Mouse (Mus musculus): ENCODE data around the gene Cfd. TPM values are rescaled to one million over a fixed set of nuclear protein-coding genes. Genes with fewer than 3 reads are reported as not detected.

The Cfd gene
- polyA plus RNA-seq, 1 experiment from 2014 or later: not detected

GRCm38 (mm10) chr10:79916081-79916480 lies 25.4 kb downstream of the Cfd start:
- H3K27ac ChIP-seq: peak overlapping the region; percentile 79
- 7% methylated on average over 8 of the region's 8 CpGs for WGBS
- peak overlapping the region; percentile 86 for H3K4me3 ChIP-seq
- H3K4me2 ChIP-seq: peak overlapping the region; percentile 77
- H3K9ac ChIP-seq: peak overlapping the region; percentile 99
- H3K4me1 ChIP-seq: peaks cover 46% of the 10 kb centered on the region
- ATAC-seq (replicated peaks): no peak
- no peaks in the 10 kb centered on the region for H3K36me3 ChIP-seq (replicated peaks)
- peaks cover 37% of the 10 kb centered on the region for H3K27me3 ChIP-seq (replicated peaks)
- H3K9me3 ChIP-seq: no peaks in the 10 kb centered on the region

DNA sequence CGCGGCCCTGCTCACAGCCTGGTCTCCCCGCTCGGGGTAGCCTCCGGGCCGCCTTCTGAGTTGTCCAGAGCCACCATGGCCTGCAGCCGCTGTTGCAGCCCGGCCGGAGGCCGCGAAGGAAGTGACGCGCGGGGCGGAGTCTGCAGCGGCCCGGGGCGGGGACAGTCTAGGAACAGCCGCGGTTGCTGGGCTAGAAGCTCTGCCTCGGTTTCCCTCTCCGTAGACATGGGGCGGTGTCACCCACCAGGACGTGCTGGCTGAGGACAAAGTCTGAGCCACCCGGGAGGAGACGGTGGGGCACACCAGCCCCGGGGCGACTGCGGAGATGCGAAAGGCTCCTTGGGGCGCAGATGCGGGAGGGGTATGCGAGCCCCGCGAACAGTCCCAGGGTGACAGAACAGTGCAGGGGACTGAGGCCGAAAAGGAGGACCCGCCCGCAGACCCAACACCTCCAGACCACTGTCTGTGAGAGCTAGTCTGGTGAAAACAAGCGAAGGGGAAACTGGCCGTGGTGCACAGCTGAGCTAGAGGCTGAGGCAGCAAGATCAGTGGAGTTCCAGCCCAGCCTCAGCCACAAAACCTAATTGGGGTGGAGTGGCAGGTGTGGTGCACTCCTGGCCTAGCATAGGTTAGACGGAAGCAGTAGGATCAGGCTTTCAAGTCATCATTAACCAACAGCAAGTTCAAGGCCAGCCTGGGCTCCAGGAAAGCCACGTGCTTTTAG lies 26.3 kb downstream of the Cfd start, which contains the start of gene Kiss1r:
Gene Kiss1r, plus strand, starts transcription at position 164 of the 724 bp plus-strand sequence.
- peak within 1 kb of the TSS; percentile 79 for H3K27ac ChIP-seq
- no peaks in the 10 kb centered on the region for H3K9me3 ChIP-seq
- H3K4me3 ChIP-seq: peak within 1 kb of the TSS; percentile 86
- peaks cover 55% of the 10 kb centered on the region for H3K4me1 ChIP-seq
- peak within 1 kb of the TSS; percentile 77 for H3K4me2 ChIP-seq
- peak; percentile 87 for ATAC-seq (replicated peaks)
- H3K9ac ChIP-seq: peak within 1 kb of the TSS; percentile 99
- peaks cover 45% of the 10 kb centered on the region for H3K27me3 ChIP-seq (replicated peaks)
- H3K36me3 ChIP-seq (replicated peaks): no peaks in the 10 kb centered on the region
- WGBS: 2% methylated on average over 42 of the region's 42 CpGs

DNA sequence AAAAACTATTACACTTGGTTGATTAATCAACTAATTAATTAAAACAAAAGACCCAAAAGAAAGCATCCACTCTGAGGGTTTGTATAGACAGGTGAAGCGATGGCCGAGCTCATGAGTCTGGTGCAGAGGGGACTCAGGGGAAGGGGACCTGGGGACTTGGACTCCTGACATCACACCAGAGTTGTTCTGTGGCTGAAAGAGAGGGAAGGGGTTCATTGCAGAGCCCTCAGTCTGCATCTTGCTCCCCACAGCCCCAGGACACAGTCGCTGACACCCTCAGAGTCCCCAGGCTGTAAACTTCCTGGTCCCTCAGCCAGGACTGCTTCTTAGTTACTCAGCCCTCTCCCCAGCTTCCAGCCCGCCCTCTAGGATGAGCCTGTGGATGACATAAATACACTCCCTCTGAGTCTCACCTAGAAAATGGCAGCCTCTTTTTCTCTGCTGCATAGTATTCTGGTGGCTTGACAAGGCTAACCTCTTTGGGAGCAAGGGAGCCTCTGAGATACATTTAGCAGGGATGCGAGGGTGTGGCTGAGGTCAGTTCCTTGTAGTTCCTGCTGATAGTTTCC lies 27.0 kb downstream of the Cfd start:
- H3K36me3 ChIP-seq (replicated peaks): no peaks in the 10 kb centered on the region
- no peak for ATAC-seq (replicated peaks)
- peak overlapping the region; percentile 86 for H3K4me3 ChIP-seq
- peaks cover 52% of the 10 kb centered on the region for H3K27me3 ChIP-seq (replicated peaks)
- H3K9me3 ChIP-seq: no peaks in the 10 kb centered on the region
- H3K27ac ChIP-seq: no peak overlapping the region
- H3K4me1 ChIP-seq: peaks cover 55% of the 10 kb centered on the region
- H3K9ac ChIP-seq: peak overlapping the region; percentile 99
- H3K4me2 ChIP-seq: peak overlapping the region; percentile 77
- 64% methylated on average over 5 of the region's 5 CpGs for WGBS

DNA sequence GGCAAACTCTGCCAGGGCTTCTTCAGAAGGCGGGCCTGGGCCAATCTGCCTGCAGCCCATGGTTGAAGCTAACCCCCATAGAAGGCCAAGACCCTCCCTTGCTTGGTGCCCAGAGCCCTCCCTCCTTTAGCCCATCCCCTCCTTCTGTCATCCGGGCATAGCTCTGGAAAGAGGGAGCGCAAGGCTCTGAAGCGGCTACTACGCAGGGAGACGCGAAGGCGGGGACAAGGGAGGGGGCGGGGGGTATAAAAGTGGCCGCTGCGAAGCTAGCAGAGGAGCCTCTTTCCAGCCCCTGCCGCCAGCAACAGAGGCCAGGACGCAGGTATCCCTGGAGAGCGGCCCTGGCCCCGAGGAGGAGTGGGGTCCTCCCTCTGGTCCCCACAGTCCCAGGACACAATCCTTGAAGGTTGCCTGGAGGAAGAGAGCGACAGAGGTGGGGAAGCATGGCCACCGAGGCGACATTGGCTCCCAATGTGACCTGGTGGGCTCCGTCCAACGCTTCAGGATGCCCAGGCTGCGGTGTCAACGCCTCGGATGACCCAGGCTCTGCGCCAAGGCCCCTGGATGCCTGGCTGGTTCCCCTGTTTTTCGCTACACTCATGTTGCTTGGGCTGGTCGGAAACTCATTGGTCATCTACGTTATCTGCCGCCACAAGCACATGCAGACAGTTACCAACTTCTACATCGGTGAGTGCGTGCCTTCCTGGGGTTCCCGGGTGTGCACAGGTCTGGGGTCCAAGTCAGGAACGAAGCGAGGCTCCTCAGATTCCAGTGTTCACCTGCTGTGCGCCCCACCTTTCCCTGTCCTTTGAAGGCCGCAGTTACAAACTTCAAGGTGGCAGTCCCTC lies 27.8 kb downstream of the Cfd start:
- no peak overlapping the region for H3K27ac ChIP-seq
- peak overlapping the region; percentile 8; the same call in 1 of the 2 replicates for H3K4me2 ChIP-seq
- no peaks in the 10 kb centered on the region for H3K9me3 ChIP-seq
- H3K9ac ChIP-seq: no peak overlapping the region
- peak overlapping the region; percentile 1; the same call in 1 of the 2 replicates for H3K4me3 ChIP-seq
- ATAC-seq (replicated peaks): no peak
- H3K36me3 ChIP-seq (replicated peaks): no peaks in the 10 kb centered on the region
- WGBS: 6% methylated on average over 34 of the region's 35 CpGs
- peaks cover 60% of the 10 kb centered on the region for H3K27me3 ChIP-seq (replicated peaks)
- peaks cover 53% of the 10 kb centered on the region for H3K4me1 ChIP-seq

- no peak overlapping the region for H3K4me3 ChIP-seq
- H3K36me3 ChIP-seq (replicated peaks): no peaks in the 10 kb centered on the region
- H3K27me3 ChIP-seq (replicated peaks): peaks cover 62% of the 10 kb centered on the region
- H3K27ac ChIP-seq: no peak overlapping the region
- H3K9ac ChIP-seq: no peak overlapping the region
- peaks cover 44% of the 10 kb centered on the region for H3K4me1 ChIP-seq
- WGBS: 3% methylated on average over 21 of the region's 21 CpGs
- no peak for ATAC-seq (replicated peaks)
- H3K4me2 ChIP-seq: no peak overlapping the region
- no peaks in the 10 kb centered on the region for H3K9me3 ChIP-seq
Observed at GRCm38 (mm10) chr10:79919251-79919849, 28.7 kb downstream of the Cfd start.

- H3K27ac ChIP-seq: no peak overlapping the region
- ATAC-seq (replicated peaks): 0 out of 2 replicates have a peak, but pooled peaks have one; percentile 5
- 14% methylated on average over 26 of the region's 26 CpGs for WGBS
- H3K4me3 ChIP-seq: peak overlapping the region; percentile 33
- H3K9ac ChIP-seq: no peak overlapping the region; the same call in 1 of the 2 replicates
- H3K36me3 ChIP-seq (replicated peaks): no peaks in the 10 kb centered on the region
- H3K4me1 ChIP-seq: peaks cover 38% of the 10 kb centered on the region
- peak overlapping the region; percentile 49 for H3K4me2 ChIP-seq
- H3K9me3 ChIP-seq: no peaks in the 10 kb centered on the region
- peaks cover 62% of the 10 kb centered on the region for H3K27me3 ChIP-seq (replicated peaks)
Observed at GRCm38 (mm10) chr10:79920056-79920890, 29.6 kb downstream of the Cfd start.

GRCm38 (mm10) chr10:79920958-79921535 lies 30.4 kb downstream of the Cfd start, which contains the start of gene R3hdm4:
Gene R3hdm4, minus strand, starts transcription at chr10:79921208.
- H3K9ac ChIP-seq: peak within 1 kb of the TSS; percentile 36; the same call in 1 of the 2 replicates
- no peaks in the 10 kb centered on the region for H3K36me3 ChIP-seq (replicated peaks)
- peak within 1 kb of the TSS; percentile 49 for H3K4me2 ChIP-seq
- H3K9me3 ChIP-seq: no peaks in the 10 kb centered on the region
- H3K27ac ChIP-seq: no peak within 1 kb of the TSS
- peak within 1 kb of the TSS; percentile 33 for H3K4me3 ChIP-seq
- ATAC-seq (replicated peaks): no peak
- H3K27me3 ChIP-seq (replicated peaks): peaks cover 62% of the 10 kb centered on the region
- peaks cover 38% of the 10 kb centered on the region for H3K4me1 ChIP-seq
- 4% methylated on average over 41 of the region's 41 CpGs for WGBS

DNA sequence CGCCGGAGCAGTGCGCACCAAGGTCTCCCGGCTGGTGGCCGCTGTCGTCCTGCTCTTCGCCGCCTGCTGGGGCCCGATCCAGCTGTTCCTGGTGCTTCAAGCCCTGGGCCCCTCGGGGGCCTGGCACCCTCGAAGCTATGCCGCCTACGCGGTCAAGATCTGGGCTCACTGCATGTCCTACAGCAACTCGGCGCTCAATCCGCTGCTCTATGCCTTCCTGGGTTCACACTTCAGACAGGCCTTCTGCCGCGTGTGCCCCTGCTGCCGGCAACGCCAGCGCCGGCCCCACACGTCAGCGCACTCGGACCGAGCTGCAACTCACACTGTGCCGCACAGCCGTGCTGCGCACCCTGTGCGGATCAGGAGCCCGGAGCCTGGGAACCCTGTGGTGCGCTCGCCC lies 30.9 kb downstream of the Cfd start:
- H3K4me2 ChIP-seq: peak overlapping the region; percentile 49
- WGBS: under 1% methylated on average over 34 of the region's 34 CpGs
- peaks cover 41% of the 10 kb centered on the region for H3K4me1 ChIP-seq
- peak overlapping the region; percentile 33 for H3K4me3 ChIP-seq
- peaks cover 62% of the 10 kb centered on the region for H3K27me3 ChIP-seq (replicated peaks)
- H3K9me3 ChIP-seq: no peaks in the 10 kb centered on the region
- ATAC-seq (replicated peaks): no peak
- H3K9ac ChIP-seq: peak overlapping the region; percentile 36; the same call in 1 of the 2 replicates
- H3K27ac ChIP-seq: no peak overlapping the region
- no peaks in the 10 kb centered on the region for H3K36me3 ChIP-seq (replicated peaks)

- Histone ChIP-seq H3K4me3 (peak overlapping the region; percentile 92; the same call in 1 of the 2 replicates), H3K4me1 (peaks cover 48% of the 10 kb centered on the region), H3K9me3 (no peaks in the 10 kb centered on the region), H3K4me2 (peak overlapping the region; percentile 81), H3K9ac (no peak overlapping the region), H3K27ac (no peak overlapping the region), H3K27me3 (replicated peaks) (peaks cover 34% of the 10 kb centered on the region), H3K36me3 (replicated peaks) (no peaks in the 10 kb centered on the region)
- ATAC-seq (replicated peaks): no peak
- WGBS: 13% methylated on average over 29 of the region's 29 CpGs
Observed at GRCm38 (mm10) chr10:79924998-79925784, 34.5 kb downstream of the Cfd start.

DNA sequence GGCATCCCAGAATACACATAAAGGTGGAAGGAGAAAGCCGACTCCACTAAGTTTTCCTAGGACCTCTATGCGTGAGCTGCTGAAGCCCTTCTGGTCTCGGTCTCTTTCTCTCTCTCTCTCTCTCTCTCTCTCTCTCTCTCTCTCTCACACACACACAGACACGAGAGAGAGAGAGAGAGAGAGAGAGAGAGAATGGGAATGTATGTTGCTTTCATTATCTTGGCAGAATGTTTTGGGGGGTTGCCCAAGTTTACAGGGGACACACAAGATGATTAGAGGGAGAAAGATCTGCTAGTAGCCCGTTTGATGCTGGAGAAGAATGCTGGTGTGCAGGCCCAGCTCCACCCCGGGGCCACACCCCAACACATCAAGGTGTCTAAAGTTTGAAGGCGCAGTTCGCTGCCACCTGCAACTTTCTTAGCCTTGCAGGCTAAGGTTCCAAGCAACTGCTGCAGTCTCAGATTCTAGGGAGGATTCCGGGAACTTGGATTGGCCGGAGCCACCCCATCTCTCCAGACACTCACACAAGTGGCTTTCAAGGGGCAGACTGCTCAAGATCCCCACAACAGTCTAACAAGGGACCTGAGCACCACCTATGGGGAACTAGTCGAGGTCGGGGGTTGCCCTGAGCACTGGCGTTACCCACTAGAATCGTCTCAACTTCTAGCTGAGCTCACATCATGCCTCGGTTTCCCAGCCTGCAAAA lies 35.3 kb downstream of the Cfd start:
- 10% methylated on average over 15 of the region's 15 CpGs for WGBS
- H3K4me3 ChIP-seq: peak overlapping the region; percentile 92
- peak; percentile 12; the same call in 1 of the 2 replicates for ATAC-seq (replicated peaks)

More for the DNA sequence above, 35.3 kb downstream of the Cfd start:
- peaks cover 44% of the 10 kb centered on the region for H3K4me1 ChIP-seq
- H3K36me3 ChIP-seq (replicated peaks): 0 out of 2 replicates have a peak, but pooled peaks cover under 1% of the 10 kb centered on the region
- H3K27ac ChIP-seq: no peak overlapping the region; the same call in 1 of the 2 replicates
- H3K27me3 ChIP-seq (replicated peaks): peaks cover 27% of the 10 kb centered on the region
- peak overlapping the region; percentile 78 for H3K9ac ChIP-seq
- H3K9me3 ChIP-seq: no peaks in the 10 kb centered on the region
- peak overlapping the region; percentile 81 for H3K4me2 ChIP-seq

Measured in midbrain, embryonic 15.5 days (tissue).